ENCODE assay signal across 22 mouse cellular contexts in the genomic region with DNA sequence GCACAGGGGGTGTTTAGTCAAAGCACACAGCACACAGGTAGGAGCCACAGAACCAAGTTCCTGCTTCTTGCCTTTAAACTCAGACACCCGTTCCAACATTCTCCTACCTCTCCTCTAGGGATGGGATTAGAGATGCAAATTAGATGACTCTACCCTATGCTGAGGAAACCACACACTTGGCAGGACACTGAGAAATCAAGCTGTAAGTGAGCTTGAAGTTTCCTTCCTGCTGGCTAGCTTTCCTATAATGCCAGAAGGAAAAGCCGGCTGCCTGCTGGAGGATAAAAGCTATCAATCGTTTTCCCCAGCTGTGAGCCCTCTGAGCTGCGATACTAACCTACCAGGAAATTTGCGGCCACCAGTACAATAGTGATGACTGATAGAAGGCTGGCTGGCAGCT.
DNase-seq lines count a peak whose midpoint lies in the region; ATAC-seq and TF ChIP-seq lines count a peak whose summit lies in the region.
"Had no signal": no experiment of that assay in that cellular context is flagged by ENCODE, and none has a peak within 500 bp of the region (broad histone marks: within the 10 kb centered on the region; RNA-seq: fewer than 3 reads in every experiment).

No protein-coding gene starts in this region.

- in situ Hi-C loops in Patski (cut with MboI; ENCODE audit: low pct_unique_long_range_greater_than_20kb): no loop called here

- H3K27me3 ChIP-seq in forebrain, embryonic 13.5 days: no peaks in the 10 kb centered on the region
- no peaks in the 10 kb centered on the region for H3K27me3 ChIP-seq in forebrain, embryonic 10.5 days (ENCODE audit: poor library complexity, severe bottlenecking)
- no peaks in the 10 kb centered on the region for H3K27me3 ChIP-seq in hindbrain, postnatal 0 days (ENCODE audit: insufficient read depth, low read length)
- H3K27me3 ChIP-seq in hindbrain, embryonic 12.5 days: no peaks in the 10 kb centered on the region
- H3K27me3 ChIP-seq in midbrain, embryonic 14.5 days (ENCODE audit: control insufficient read depth, insufficient read depth, low read length): no peaks in the 10 kb centered on the region
- H3K27me3 ChIP-seq in midbrain, embryonic 10.5 days (ENCODE audit: low read depth, poor library complexity, severe bottlenecking): no peaks in the 10 kb centered on the region
- no peaks in the 10 kb centered on the region for H3K27me3 ChIP-seq in Patski
- H3K27me3 ChIP-seq: embryonic facial prominence, embryonic 13.5 days; kidney, embryonic 15.5 days; lung, embryonic 15.5 days had no signal

- H3K9ac ChIP-seq in forebrain, embryonic 13.5 days: no peak overlapping the region
- H3K9ac ChIP-seq in hindbrain, postnatal 0 days (replicated peaks; ENCODE audit: low read length): no peak overlapping the region
- H3K9ac ChIP-seq in hindbrain, embryonic 12.5 days: no peak overlapping the region
- H3K9ac ChIP-seq in midbrain, embryonic 14.5 days (replicated peaks; ENCODE audit: low read length): no peak overlapping the region
- H3K9ac ChIP-seq: embryonic facial prominence, embryonic 13.5 days; kidney, embryonic 15.5 days; limb, embryonic 15.5 days; liver, embryonic 14.5 days; lung, embryonic 15.5 days had no signal

- no peak overlapping the region for H3K4me2 ChIP-seq in forebrain, embryonic 13.5 days
- no peak overlapping the region for H3K4me2 ChIP-seq in hindbrain, postnatal 0 days (ENCODE audit: low read depth, low read length)
- H3K4me2 ChIP-seq in hindbrain, embryonic 12.5 days (replicated peaks): no peak overlapping the region
- H3K4me2 ChIP-seq in midbrain, embryonic 14.5 days (ENCODE audit: low read length): no peak overlapping the region
- H3K4me2 ChIP-seq: embryonic facial prominence, embryonic 13.5 days; heart, embryonic 11.5 days; kidney, embryonic 15.5 days; limb, embryonic 15.5 days; lung, embryonic 15.5 days had no signal

- DNase-seq in forebrain, embryonic 10.5 days (ENCODE audit: extremely low spot score, low spot score): no peak
- DNase-seq in hindbrain, postnatal 0 days (ENCODE audit: low spot score): peak; percentile 64
- DNase-seq in midbrain, embryonic 14.5 days: peak; percentile 48
- no peak for DNase-seq in midbrain, embryonic 10.5 days (ENCODE audit: low spot score)
- DNase-seq in Patski (ENCODE audit: low read depth, low spot score): no peak
- DNase-seq: adrenal gland, postnatal 36 days; cerebellum, adult 11-12 months; gastrocnemius, postnatal 14 days; heart, adult 11 months; kidney, adult 11 months; lung, postnatal 4 days had no signal

- no peaks in the 10 kb centered on the region for H3K4me1 ChIP-seq in forebrain, embryonic 13.5 days
- no peaks in the 10 kb centered on the region for H3K4me1 ChIP-seq in forebrain, embryonic 10.5 days
- H3K4me1 ChIP-seq in hindbrain, postnatal 0 days (ENCODE audit: insufficient read depth, low read length): 0 out of 2 replicates have a peak, but pooled peaks cover 2% of the 10 kb centered on the region
- no peaks in the 10 kb centered on the region for H3K4me1 ChIP-seq in hindbrain, embryonic 12.5 days
- H3K4me1 ChIP-seq in midbrain, embryonic 14.5 days (ENCODE audit: control insufficient read depth, insufficient read depth, low read length): no peaks in the 10 kb centered on the region
- H3K4me1 ChIP-seq in midbrain, embryonic 10.5 days: 0 out of 2 replicates have a peak, but pooled peaks cover 3% of the 10 kb centered on the region
- H3K4me1 ChIP-seq: embryonic facial prominence, embryonic 13.5 days; kidney, embryonic 15.5 days; limb, embryonic 15.5 days; lung, embryonic 15.5 days had no signal

- ATAC-seq in forebrain, embryonic 13.5 days: 0 out of 2 replicates have a peak, but pooled peaks have one; percentile 16
- ATAC-seq in hindbrain, postnatal 0 days: peak; percentile 38; the same call in 1 of the 2 replicates
- ATAC-seq in hindbrain, embryonic 12.5 days (ENCODE audit: low FRiP score): no peak
- ATAC-seq in midbrain, embryonic 14.5 days (ENCODE audit: low FRiP score, low TSS enrichment): no peak
- ATAC-seq in Patski: peak; percentile 31
- no peak for ATAC-seq in monocyte, adult 5-6 weeks (replicated peaks; ENCODE audit: insufficient number of reproducible peaks, low FRiP score, low TSS enrichment, poor library complexity, severe bottlenecking)
- ATAC-seq: CD4-positive, CD25-positive, alpha-beta regulatory T cell, adult 4 months had no signal

- POLR2A ChIA-PET in Patski (lab: Charles Lee): no interaction called here

- TF ChIP-seq CTCF in hindbrain, postnatal 0 days (IDR thresholded peaks at IDR 0.05; ENCODE audit: low read depth): no peak
- TF ChIP-seq CTCF in Patski (IDR thresholded peaks at IDR 0.05): no peak

- no peak overlapping the region for H3K4me3 ChIP-seq in forebrain, embryonic 13.5 days
- H3K4me3 ChIP-seq in forebrain, embryonic 10.5 days: no peak overlapping the region
- no peak overlapping the region for H3K4me3 ChIP-seq in hindbrain, postnatal 0 days (ENCODE audit: low read length)
- no peak overlapping the region for H3K4me3 ChIP-seq in hindbrain, embryonic 12.5 days
- no peak overlapping the region for H3K4me3 ChIP-seq in midbrain, embryonic 14.5 days (replicated peaks; ENCODE audit: low read depth, low read length)
- H3K4me3 ChIP-seq in midbrain, embryonic 10.5 days: no peak overlapping the region
- H3K4me3 ChIP-seq: embryonic facial prominence, embryonic 13.5 days; kidney, embryonic 15.5 days; limb, embryonic 15.5 days; lung, embryonic 15.5 days had no signal

- no peaks in the 10 kb centered on the region for H3K9me3 ChIP-seq in forebrain, embryonic 13.5 days (replicated peaks)
- H3K9me3 ChIP-seq in forebrain, embryonic 10.5 days: no peaks in the 10 kb centered on the region
- no peaks in the 10 kb centered on the region for H3K9me3 ChIP-seq in hindbrain, postnatal 0 days (ENCODE audit: low read length)
- H3K9me3 ChIP-seq in hindbrain, embryonic 12.5 days (replicated peaks): no peaks in the 10 kb centered on the region
- no peaks in the 10 kb centered on the region for H3K9me3 ChIP-seq in midbrain, embryonic 14.5 days (ENCODE audit: control insufficient read depth, low read length)
- H3K9me3 ChIP-seq in midbrain, embryonic 10.5 days (replicated peaks): no peaks in the 10 kb centered on the region
- H3K9me3 ChIP-seq: embryonic facial prominence, embryonic 13.5 days; kidney, embryonic 15.5 days; limb, embryonic 15.5 days; lung, embryonic 15.5 days had no signal

- CTCF ChIA-PET in Patski (lab: Charles Lee): no interaction called here

- H3K27ac ChIP-seq in forebrain, embryonic 13.5 days: no peak overlapping the region
- no peak overlapping the region for H3K27ac ChIP-seq in forebrain, embryonic 10.5 days
- H3K27ac ChIP-seq in hindbrain, postnatal 0 days: no peak overlapping the region
- no peak overlapping the region for H3K27ac ChIP-seq in hindbrain, embryonic 12.5 days
- no peak overlapping the region for H3K27ac ChIP-seq in midbrain, embryonic 14.5 days (replicated peaks; ENCODE audit: low read depth, low read length)
- H3K27ac ChIP-seq in midbrain, embryonic 10.5 days (replicated peaks): no peak overlapping the region
- H3K27ac ChIP-seq: embryonic facial prominence, embryonic 13.5 days; kidney, embryonic 15.5 days; limb, embryonic 15.5 days; liver, embryonic 14.5 days; lung, embryonic 15.5 days; stomach, postnatal 0 days had no signal

- 48% methylated on average over 5 of the region's 5 CpGs for WGBS in forebrain, embryonic 13.5 days
- WGBS in forebrain, embryonic 10.5 days: 50% methylated on average over 5 of the region's 5 CpGs
- WGBS in hindbrain, postnatal 0 days: 17% methylated on average over 5 of the region's 5 CpGs
- WGBS in hindbrain, embryonic 12.5 days: 27% methylated on average over 5 of the region's 5 CpGs
- WGBS in midbrain, embryonic 14.5 days: 25% methylated on average over 5 of the region's 5 CpGs
- 29% methylated on average over 5 of the region's 5 CpGs for WGBS in midbrain, embryonic 10.5 days

- no peaks in the 10 kb centered on the region for H3K36me3 ChIP-seq in forebrain, embryonic 13.5 days (ENCODE audit: poor library complexity, severe bottlenecking)
- no peaks in the 10 kb centered on the region for H3K36me3 ChIP-seq in forebrain, embryonic 10.5 days (replicated peaks)
- no peaks in the 10 kb centered on the region for H3K36me3 ChIP-seq in hindbrain, postnatal 0 days (ENCODE audit: insufficient read depth, low read length)
- no peaks in the 10 kb centered on the region for H3K36me3 ChIP-seq in hindbrain, embryonic 12.5 days
- no peaks in the 10 kb centered on the region for H3K36me3 ChIP-seq in midbrain, embryonic 14.5 days (ENCODE audit: control insufficient read depth, insufficient read depth, low read length)
- no peaks in the 10 kb centered on the region for H3K36me3 ChIP-seq in midbrain, embryonic 10.5 days
- H3K36me3 ChIP-seq: embryonic facial prominence, embryonic 13.5 days; kidney, embryonic 15.5 days; limb, embryonic 15.5 days; lung, embryonic 15.5 days had no signal

Comparison
In these comparisons a context has a peak if more than half of its experiments do, and no peak if none do; other contexts are left out.
1. ATAC-seq: peak in forebrain, embryonic 13.5 days (single experiment), hindbrain, postnatal 0 days (single experiment) and Patski (single experiment); none in hindbrain, embryonic 12.5 days (single experiment), midbrain, embryonic 14.5 days (single experiment) and monocyte, adult 5-6 weeks (single experiment).
2. DNase-seq: peak in hindbrain, postnatal 0 days (single experiment) and midbrain, embryonic 14.5 days (single experiment); none in forebrain, embryonic 10.5 days (single experiment), midbrain, embryonic 10.5 days (single experiment) and Patski (single experiment).